Mouse (Mus musculus) small intestine, adult 2 months (tissue): ENCODE data around the gene Dag1.

Experiments used
- CTCF ChIP-seq: fragments of 200-500 bp; IDR thresholded peaks from 2 replicates; pipeline ENCODE4 v1.5.1; 2012; ENCODE audit warnings: low read depth, mild to moderate bottlenecking, control low read depth, inconsistent platforms, low read length, moderate library complexity, mixed read lengths; ENCODE audit not compliant: insufficient replicate concordance, insufficient read length; ENCODE audit errors: extremely low read depth
- POLR2A ChIP-seq: fragments of 200-500 bp; IDR thresholded peaks from 2 replicates; pipeline ENCODE4 v1.6.1; 2012; ENCODE audit warnings: low read depth, mild to moderate bottlenecking, control low read depth, inconsistent platforms, low read length, moderate library complexity

GRCm38 (mm10) chr9:108189023-108189422 lies 74.7 kb downstream of the Dag1 start:
- TF ChIP-seq CTCF (no peak), POLR2A (no peak)
